Mouse (Mus musculus): ENCODE data around the gene Cd300ld5.

DNA sequence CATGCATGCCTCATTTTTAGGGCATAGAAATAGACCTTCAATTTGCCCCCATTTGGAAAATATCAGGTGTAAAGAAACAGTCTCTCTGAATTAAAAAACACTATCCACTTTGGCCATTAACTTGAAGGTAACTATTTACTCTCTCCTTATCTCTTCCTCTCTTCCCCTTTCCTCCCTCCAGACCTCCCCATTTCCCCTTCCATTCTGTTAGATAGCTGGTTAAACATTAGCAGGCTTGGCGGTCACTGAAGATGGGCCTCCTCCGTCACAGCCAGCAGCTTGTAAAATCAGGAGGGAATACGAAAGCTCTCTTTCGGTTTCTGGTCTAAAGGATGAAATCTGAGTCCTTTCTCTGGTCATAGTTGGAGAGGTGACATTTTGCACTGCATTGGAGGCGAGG is 38.3 kb upstream of the Cd300ld5 start:
- TF ChIP-seq CTCF (IDR thresholded peaks at IDR 0.05; ENCODE audit: low read depth) (no peak), EP300 (optimal IDR thresholded peaks at IDR 0.05) (no peak)
